Mouse (Mus musculus) ES-E14 (cell line): ENCODE measurements at regions not wholly inside any gene's neighbourhood (a gene's known extent, or its start where the extent isn't known, plus 50 kb on each side); places are given as distances from the start of the nearest gene placed in this dataset.

Experiments
- DNase-seq: peaks from one replicate; pipeline ENCODE4 v3.0.0-alpha.2; 2013; ENCODE audit warnings: low read depth, low spot score
- H3K27ac ChIP-seq: 2 replicates; pipeline ENCODE4 v1.5.1; 2012; ENCODE audit warnings: low read depth, mild to moderate bottlenecking, low read length, moderate library complexity, mixed read lengths; ENCODE audit not compliant: poor library complexity, insufficient read depth, severe bottlenecking
- H3K36me3 ChIP-seq: 2 replicates; pipeline ENCODE4 v1.6.1; 2012; ENCODE audit warnings: mild to moderate bottlenecking, low read length, moderate library complexity, mixed read lengths; ENCODE audit not compliant: control insufficient read depth, poor library complexity, insufficient read depth, severe bottlenecking
- H3K4me1 ChIP-seq, 2 experiments: fragments of 150-350 bp in 1 of 2; sonication (generic) in 1 of 2; 2 replicates each; pipeline ENCODE4 v1.6.1; 2012; ENCODE audit warnings: low read length in 2 of 2, mild to moderate bottlenecking in 1 of 2, mixed read lengths in 1 of 2; ENCODE audit not compliant: control insufficient read depth in 2 of 2, insufficient read depth in 2 of 2, poor library complexity in 1 of 2
- H3K4me3 ChIP-seq, 2 experiments: fragments of 150-350 bp in 1 of 2; sonication (generic) in 1 of 2; 2 replicates each; pipeline ENCODE4 v1.5.1; 2012; ENCODE audit warnings: low read length in 2 of 2, low read depth in 1 of 2, mild to moderate bottlenecking in 1 of 2, mixed read lengths in 1 of 2; ENCODE audit not compliant: insufficient read depth in 1 of 2, poor library complexity in 1 of 2, severe bottlenecking in 1 of 2
- H3K9ac ChIP-seq: 2 replicates; pipeline ENCODE4 v1.6.1; 2012; ENCODE audit warnings: low read depth, mild to moderate bottlenecking, low read length, mixed read lengths; ENCODE audit not compliant: poor library complexity, insufficient read depth, severe bottlenecking
- H3K9me3 ChIP-seq: fragments of 150-350 bp; sonication (generic); 2 replicates; pipeline ENCODE4 v1.6.1; 2012; ENCODE audit warnings: low read depth, mild to moderate bottlenecking, low read length; ENCODE audit not compliant: control insufficient read depth, insufficient read depth
- CHD2 ChIP-seq: IDR thresholded peaks from 2 replicates; pipeline ENCODE4 v1.6.1; 2014; ENCODE audit warnings: mild to moderate bottlenecking, low read depth, low read length, inconsistent platforms
- HCFC1 ChIP-seq: IDR thresholded peaks from 2 replicates; pipeline ENCODE4 v1.6.1; 2012; ENCODE audit warnings: low read length, inconsistent platforms, borderline replicate concordance; ENCODE audit not compliant: insufficient read depth
- MAFK ChIP-seq: IDR thresholded peaks from 2 replicates; pipeline ENCODE4 v1.6.1; 2014; ENCODE audit warnings: mild to moderate bottlenecking, low read depth, low read length, inconsistent platforms; ENCODE audit not compliant: insufficient read depth
- ZC3H11A ChIP-seq: IDR thresholded peaks from 2 replicates; pipeline ENCODE4 v1.6.1; 2012; ENCODE audit warnings: low read depth, mild to moderate bottlenecking, inconsistent platforms, low read length, borderline replicate concordance
- ZNF384 ChIP-seq: IDR thresholded peaks from 2 replicates; pipeline ENCODE4 v1.6.1; 2012; ENCODE audit warnings: low read depth, low read length, inconsistent platforms
- in situ Hi-C, 2 experiments: fragments of 600-800 bp; cut with MboI; formaldehyde crosslinking; loops; one replicate each; pipeline ENCODE4 v1.15.1; 2025; ENCODE audit warnings: low sequenced_read_pairs in 2 of 2, inconsistent platforms in 1 of 2; ENCODE audit not compliant: unreplicated experiment in 2 of 2

GRCm38 (mm10) chr15:67248471-67248870 lies 747.8 kb upstream of the Lrrc6 start:
- Histone ChIP-seq H3K4me3 (no peak overlapping the region), H3K27ac (no peak overlapping the region), H3K9ac (no peak overlapping the region), H3K4me1 (no peaks in the 10 kb centered on the region), H3K36me3 (no peaks in the 10 kb centered on the region), H3K9me3 (no peaks in the 10 kb centered on the region)
- DNase-seq, result no peak
- in situ Hi-C loops, result no loop called here
- TF ChIP-seq HCFC1 (no peak), CHD2 (no peak), ZNF384 (no peak), ZC3H11A (no peak), MAFK (no peak)

DNA sequence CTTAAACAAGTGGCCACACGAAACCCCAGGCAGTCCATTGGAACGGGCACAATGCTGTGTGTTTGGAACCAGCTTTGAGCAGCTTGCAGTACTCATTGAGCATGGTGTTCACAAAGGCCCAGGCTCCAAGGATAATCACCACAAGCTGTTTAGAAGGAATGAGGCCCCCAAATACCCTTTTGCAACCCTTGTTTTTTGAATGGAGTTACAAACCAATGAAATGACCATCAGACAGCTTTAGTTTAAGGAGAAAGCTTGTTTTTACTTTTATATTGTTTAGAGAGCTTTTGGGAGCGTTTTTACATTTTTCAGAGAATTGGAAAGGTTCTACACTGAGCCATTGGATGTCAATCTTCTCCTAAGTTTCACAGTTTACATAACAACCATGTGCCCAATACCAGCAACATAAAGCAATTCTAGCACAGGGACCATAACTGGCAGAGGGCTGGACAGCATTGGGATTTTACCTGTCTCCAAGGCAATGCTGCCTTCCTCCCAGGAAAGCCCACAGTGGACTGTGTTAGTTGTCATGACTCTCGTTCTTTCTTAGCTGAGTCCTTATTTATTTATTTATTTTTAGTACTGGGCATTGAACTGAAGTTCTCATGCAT lies 745.1 kb upstream of the Lrrc6 start:
- in situ Hi-C loops, result no loop called here
- H3K9ac ChIP-seq, result no peak overlapping the region
- H3K27ac ChIP-seq, result no peak overlapping the region
- H3K36me3 ChIP-seq, result no peaks in the 10 kb centered on the region
- TF ChIP-seq ZC3H11A, result no peak
- TF ChIP-seq ZNF384, result no peak
- TF ChIP-seq CHD2, result no peak
- TF ChIP-seq HCFC1, result no peak
- no peak for TF ChIP-seq MAFK
- no peaks in the 10 kb centered on the region for H3K4me1 ChIP-seq
- no peak for DNase-seq
- H3K4me3 ChIP-seq, result no peak overlapping the region
- H3K9me3 ChIP-seq, result no peaks in the 10 kb centered on the region

GRCm38 (mm10) chr15:67244908-67245657 lies 744.4 kb upstream of the Lrrc6 start:
- TF ChIP-seq CHD2 (no peak), ZNF384 (no peak), ZC3H11A (no peak)
- Histone ChIP-seq H3K36me3 (no peaks in the 10 kb centered on the region), H3K27ac (no peak overlapping the region), H3K9me3 (no peaks in the 10 kb centered on the region), H3K4me3 (no peak overlapping the region), H3K9ac (no peak overlapping the region), H3K4me1 (no peaks in the 10 kb centered on the region)
- in situ Hi-C loops, result no loop called here
- no peak for DNase-seq

GRCm38 (mm10) chr15:67235107-67235785 lies 734.5 kb upstream of the Lrrc6 start:
- no peaks in the 10 kb centered on the region for H3K4me1 ChIP-seq
- H3K27ac ChIP-seq, result no peak overlapping the region
- no peaks in the 10 kb centered on the region for H3K36me3 ChIP-seq
- no peak overlapping the region for H3K9ac ChIP-seq
- DNase-seq, result no peak
- in situ Hi-C loops, result no loop called here
- H3K9me3 ChIP-seq, result no peaks in the 10 kb centered on the region
- TF ChIP-seq ZNF384, result no peak
- no peak for TF ChIP-seq MAFK
- TF ChIP-seq HCFC1, result no peak
- TF ChIP-seq ZC3H11A, result no peak
- TF ChIP-seq CHD2, result no peak
- H3K4me3 ChIP-seq, result no peak overlapping the region
